ENCODE assay signal across 8 mouse cellular contexts in genomic region chr7:141466607-141467148, GRCm38 (mm10). TPM values are rescaled to one million over a fixed set of nuclear protein-coding genes. Genes with fewer than 3 reads are reported as not detected.
DNase-seq lines count a peak whose midpoint lies in the region; ATAC-seq and TF ChIP-seq lines count a peak whose summit lies in the region.

No protein-coding gene starts in this region.

- WGBS in forebrain, embryonic 12.5 days = 61% methylated on average over 10 of the region's 10 CpGs
- 56% methylated on average over 10 of the region's 10 CpGs for WGBS in liver, embryonic 13.5 days (ENCODE audit: insufficient replicate concordance)

- peaks cover 22% of the 10 kb centered on the region for H3K79me3 ChIP-seq in C2C12 (ENCODE audit: low read depth)

- H3K27me3 ChIP-seq in C2C12 (ENCODE audit: control insufficient read depth, insufficient read depth, insufficient read length) = no peaks in the 10 kb centered on the region
- H3K27me3 ChIP-seq in forebrain, embryonic 12.5 days = peaks cover 53% of the 10 kb centered on the region
- H3K27me3 ChIP-seq in liver, embryonic 13.5 days = peaks cover 52% of the 10 kb centered on the region

- no peak overlapping the region for H3K27ac ChIP-seq in forebrain, embryonic 12.5 days
- H3K27ac ChIP-seq in liver, embryonic 13.5 days = peak overlapping the region; percentile 85

- peak overlapping the region; percentile 65 for H3K4me2 ChIP-seq in forebrain, embryonic 12.5 days
- peak overlapping the region; percentile 94 for H3K4me2 ChIP-seq in liver, embryonic 13.5 days

- no peaks in the 10 kb centered on the region for H3K9me3 ChIP-seq in forebrain, embryonic 12.5 days
- H3K9me3 ChIP-seq in liver, embryonic 13.5 days (replicated peaks) = no peaks in the 10 kb centered on the region

- ATAC-seq in forebrain, embryonic 12.5 days (ENCODE audit: low FRiP score) = no peak
- no peak for ATAC-seq in liver, embryonic 13.5 days (ENCODE audit: low read depth)
- ATAC-seq in CD4-positive, CD25-positive, alpha-beta regulatory T cell, adult 4 months = no peak

- TF ChIP-seq CTCF in C2C12 (IDR thresholded peaks at IDR 0.05; ENCODE audit: control insufficient read depth, insufficient read depth, insufficient read length) = no peak

- H3ac ChIP-seq in C2C12 (ENCODE audit: control insufficient read depth, insufficient read length, low read depth) = peak overlapping the region; percentile 53

- peaks cover 50% of the 10 kb centered on the region for H3K4me1 ChIP-seq in forebrain, embryonic 12.5 days
- H3K4me1 ChIP-seq in liver, embryonic 13.5 days (replicated peaks) = peaks cover 62% of the 10 kb centered on the region

- H3K9ac ChIP-seq in forebrain, embryonic 12.5 days = peak overlapping the region; percentile 71
- peak overlapping the region; percentile 83 for H3K9ac ChIP-seq in liver, embryonic 13.5 days

- peak; percentile 75 for DNase-seq in cerebellum, adult 9-11 months
- no peak for DNase-seq in cerebellum, adult 11 months
- no peak for DNase-seq in liver, embryonic 13.5 days
- DNase-seq in c-Kit-positive CD71-positive TER-119-positive erythroid progenitor cells, embryonic 14.5 days (ENCODE audit: low spot score) = no peak
- no peak for DNase-seq in cerebellum, adult 9-10 months

- peaks cover 51% of the 10 kb centered on the region for H3K79me2 ChIP-seq in C2C12 (ENCODE audit: control insufficient read depth, insufficient read depth)

- peak overlapping the region; percentile 69 for H3K4me3 ChIP-seq in C2C12 (ENCODE audit: insufficient read depth, poor library complexity, severe bottlenecking)
- H3K4me3 ChIP-seq in forebrain, embryonic 12.5 days (replicated peaks) = peak overlapping the region; percentile 60
- peak overlapping the region; percentile 81 for H3K4me3 ChIP-seq in liver, embryonic 13.5 days (replicated peaks)

- H3K36me3 ChIP-seq in C2C12 (ENCODE audit: control insufficient read depth, insufficient read depth) = peaks cover 21% of the 10 kb centered on the region
- peaks cover 23% of the 10 kb centered on the region for H3K36me3 ChIP-seq in forebrain, embryonic 12.5 days (replicated peaks)
- H3K36me3 ChIP-seq in liver, embryonic 13.5 days = peaks cover 26% of the 10 kb centered on the region

TF ChIP-seq in C2C12, 6 proteins besides CTCF, POLR2A, EP300 and RAD21:
- TF ChIP-seq MYOG (IDR thresholded peaks at IDR 0.05; ENCODE audit: control insufficient read depth, extremely low read depth, insufficient read length) = no peak
- no peak for TF ChIP-seq FOSL1 (IDR thresholded peaks at IDR 0.05; ENCODE audit: insufficient read depth, low read length, poor library complexity, severe bottlenecking)
- no peak for TF ChIP-seq USF1 (IDR thresholded peaks at IDR 0.05; ENCODE audit: low read depth)
- TF ChIP-seq MYOD1 (IDR thresholded peaks at IDR 0.05; ENCODE audit: control insufficient read depth, insufficient read length, low read depth) = no peak
- TF ChIP-seq MAX (IDR thresholded peaks at IDR 0.05) = no peak
- no peak for TF ChIP-seq CEBPB (IDR thresholded peaks at IDR 0.05; ENCODE audit: low read depth)

RNA-seq across cellular contexts. Expression of gene Cd151, which starts 0.5 kb away (rescaled TPM):
- polyA plus RNA-seq in C2C12 (2012; fragmentation: generic; extraction: Trizol) = 334 TPM
- 13.9 and 18.2 TPM in 2 replicates for polyA plus RNA-seq in forebrain, embryonic 12.5 days (2016; fragmentation: Nextera tagmentation; extraction: Ambion mirVana)
- polyA plus RNA-seq in liver, embryonic 13.5 days (2015; fragmentation: Nextera tagmentation; extraction: Ambion mirVana) = 4.1 and 5.0 TPM in 2 replicates
- polyA plus RNA-seq in CD4-positive, CD25-positive, alpha-beta regulatory T cell, adult 4 months (2017; shearing (Covaris generic)) = 10 to 100 TPM in 1 of 2 experiments, 1 to 10 TPM in 1; 7.8 to 12.0 TPM

RNA-seq across cellular contexts. Expression of gene Cracr2b, which starts 5.8 kb away (rescaled TPM):
- 4.5 TPM for polyA plus RNA-seq in C2C12 (2012; fragmentation: generic; extraction: Trizol)
- polyA plus RNA-seq in forebrain, embryonic 12.5 days (2016; fragmentation: Nextera tagmentation; extraction: Ambion mirVana) = 4.0 and 4.3 TPM in 2 replicates
- 3.6 and 4.0 TPM in 2 replicates for polyA plus RNA-seq in liver, embryonic 13.5 days (2015; fragmentation: Nextera tagmentation; extraction: Ambion mirVana)
- not detected for polyA plus RNA-seq in CD4-positive, CD25-positive, alpha-beta regulatory T cell, adult 4 months (2017; shearing (Covaris generic))

RNA-seq across cellular contexts. Expression of gene Polr2l, which starts 8.3 kb away (rescaled TPM):
- 124 TPM for polyA plus RNA-seq in C2C12 (2012; fragmentation: generic; extraction: Trizol)
- 69.8 and 78.4 TPM in 2 replicates for polyA plus RNA-seq in forebrain, embryonic 12.5 days (2016; fragmentation: Nextera tagmentation; extraction: Ambion mirVana)
- 63.9 and 72.4 TPM in 2 replicates for polyA plus RNA-seq in liver, embryonic 13.5 days (2015; fragmentation: Nextera tagmentation; extraction: Ambion mirVana)
- 10 to 100 TPM; 19.4 to 20.8 TPM for polyA plus RNA-seq in CD4-positive, CD25-positive, alpha-beta regulatory T cell, adult 4 months (2017; shearing (Covaris generic))

RNA-seq across cellular contexts. Expression of gene Tspan4, which starts 8.4 kb away (rescaled TPM):
- polyA plus RNA-seq in C2C12 (2012; fragmentation: generic; extraction: Trizol) = 278 TPM
- polyA plus RNA-seq in forebrain, embryonic 12.5 days (2016; fragmentation: Nextera tagmentation; extraction: Ambion mirVana) = 18.8 and 24.2 TPM in 2 replicates
- 49.3 and 49.7 TPM in 2 replicates for polyA plus RNA-seq in liver, embryonic 13.5 days (2015; fragmentation: Nextera tagmentation; extraction: Ambion mirVana)
- polyA plus RNA-seq in CD4-positive, CD25-positive, alpha-beta regulatory T cell, adult 4 months (2017; shearing (Covaris generic)) = 1 to 10 TPM; 1.3 to 1.5 TPM

RNA-seq across cellular contexts. Expression of gene Pnpla2, which starts 11.7 kb away (rescaled TPM):
- 32.8 TPM for polyA plus RNA-seq in C2C12 (2012; fragmentation: generic; extraction: Trizol)
- 16.2 and 18.3 TPM in 2 replicates for polyA plus RNA-seq in forebrain, embryonic 12.5 days (2016; fragmentation: Nextera tagmentation; extraction: Ambion mirVana)
- 11.9 and 13.8 TPM in 2 replicates for polyA plus RNA-seq in liver, embryonic 13.5 days (2015; fragmentation: Nextera tagmentation; extraction: Ambion mirVana)
- polyA plus RNA-seq in CD4-positive, CD25-positive, alpha-beta regulatory T cell, adult 4 months (2017; shearing (Covaris generic)) = 10 to 100 TPM; 66.1 to 92.2 TPM

Comparison
In these comparisons a context has a peak if more than half of its experiments do, and no peak if none do; other contexts are left out.
1. RNA of gene Cd151, which starts 0.5 kb away (polyA plus RNA-seq): 334 TPM in C2C12 (single experiment); 13.9 to 18.2 TPM in forebrain, embryonic 12.5 days, 7.8 to 12.0 TPM in CD4-positive, CD25-positive, alpha-beta regulatory T cell, adult 4 months and 4.1 to 5.0 TPM in liver, embryonic 13.5 days; every median in the first group is over 10 times any median in the second.
2. Peak in every context shown above with its lines, with median percentiles within 50 percentile points of each other: H3K4me3 ChIP-seq.